Mouse (Mus musculus) liver, embryonic 11.5 days (tissue): ENCODE measurements around the gene Sprr1b. TPM values are rescaled to one million over a fixed set of nuclear protein-coding genes. Genes with fewer than 3 reads are reported as not detected.
"Not testable (repeated sequence)": the region's sequence is repeated elsewhere in the genome, so short reads cannot be mapped to it uniquely, and the experiment has no call there.

Experiments used
- ATAC-seq: fragments of 200-750 bp; cut with Nextera tagmentation; replicated peaks from 2 replicates; pipeline ENCODE4 v1.8.0; 2017; ENCODE audit warnings: moderate number of reproducible peaks, mild to moderate bottlenecking, moderate TSS enrichment, moderate library complexity; ENCODE audit not compliant: low FRiP score
- DNase-seq: peaks from one replicate; pipeline ENCODE4 v3.0.0-alpha.2; 2017; ENCODE audit warnings: low spot score
- H3K27ac ChIP-seq: fragments of 300-500 bp; sonication (generic); 2 replicates; pipeline ENCODE4 v1.5.1; 2014; ENCODE audit warnings: mild to moderate bottlenecking, low read depth, low read length, control low read depth
- H3K27me3 ChIP-seq: fragments of 300-500 bp; sonication (generic); replicated peaks from 2 replicates; pipeline ENCODE4 v1.6.1; 2014; ENCODE audit warnings: low read length, mixed read lengths; ENCODE audit not compliant: control insufficient read depth, insufficient read depth
- H3K36me3 ChIP-seq: fragments of 300-500 bp; sonication (generic); 2 replicates; pipeline ENCODE4 v1.6.1; 2014; ENCODE audit warnings: mild to moderate bottlenecking, low read length, moderate library complexity, mixed read lengths; ENCODE audit not compliant: control insufficient read depth, insufficient read depth
- H3K4me1 ChIP-seq: fragments of 300-500 bp; sonication (generic); replicated peaks from 2 replicates; pipeline ENCODE4 v1.6.1; 2014; ENCODE audit warnings: low read length, mixed read lengths; ENCODE audit not compliant: control insufficient read depth, insufficient read depth
- H3K4me2 ChIP-seq: fragments of 300-500 bp; sonication (generic); 2 replicates; pipeline ENCODE4 v1.6.1; 2014; ENCODE audit warnings: mild to moderate bottlenecking, control low read depth, moderate library complexity
- H3K4me3 ChIP-seq: fragments of 300-500 bp; sonication (generic); 2 replicates; pipeline ENCODE4 v1.5.1; 2014; ENCODE audit warnings: low read depth, low read length, control low read depth
- H3K9ac ChIP-seq: fragments of 300-500 bp; sonication (generic); 2 replicates; pipeline ENCODE4 v1.6.1; 2014; ENCODE audit warnings: low read depth, low read length, control low read depth
- H3K9me3 ChIP-seq: fragments of 300-500 bp; sonication (generic); 2 replicates; pipeline ENCODE4 v1.6.1; 2016; ENCODE audit warnings: low read length, inconsistent platforms, mixed read lengths; ENCODE audit not compliant: control insufficient read depth
- WGBS: fragments of 180-500 bp; shearing (Covaris S2); extraction: QIAGEN DNeasy Blood & Tissue Kit; methylation state at CpG from one replicate; pipeline ENCODE4 v1.1.7; 2014; 5-methylcytosine and 5-hydroxymethylcytosine counted together
- polyA plus RNA-seq: library from polyadenylated mRNA; unstranded; fragments of >200 nt; fragmentation: Nextera tagmentation; extraction: Ambion mirVana; gene quantifications from 2 replicates; pipeline ENCODE4 v1.2.1, GENCODE M21; 2014

The Sprr1b gene
- not detected in 2 replicates for polyA plus RNA-seq

DNA sequence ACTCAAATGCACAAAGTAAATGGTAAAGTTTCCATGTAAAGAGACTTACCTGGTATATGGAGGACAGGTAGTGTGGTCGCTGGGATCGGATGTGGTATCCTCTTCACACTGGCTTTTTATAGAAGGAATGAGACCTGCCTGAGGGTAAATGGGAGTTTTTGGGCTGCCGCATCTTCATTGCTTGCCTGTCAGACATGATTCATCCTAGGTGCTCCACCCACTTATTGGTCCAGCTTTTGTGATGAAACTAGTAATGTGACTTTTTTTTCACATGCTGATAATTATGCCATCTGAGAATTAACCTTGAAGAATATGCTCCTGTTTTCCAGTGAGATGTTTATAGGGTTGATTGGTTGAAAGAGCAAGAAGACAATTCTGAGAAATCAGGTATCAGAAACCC, at the start of gene Sprr1b:
TSS of gene Sprr1b (minus strand) at position 101 of the 400 bp plus-strand sequence.
- H3K4me3 ChIP-seq = no peak within 1 kb of the TSS
- no peaks in the 10 kb centered on the region for H3K4me1 ChIP-seq
- no peaks in the 10 kb centered on the region for H3K27me3 ChIP-seq
- no peak within 1 kb of the TSS for H3K4me2 ChIP-seq
- DNase-seq = no peak
- WGBS = 85% methylated on average over 3 of the region's 3 CpGs
- no peaks in the 10 kb centered on the region for H3K9me3 ChIP-seq
- no peak within 1 kb of the TSS for H3K27ac ChIP-seq
- H3K36me3 ChIP-seq = no peaks in the 10 kb centered on the region
- ATAC-seq = no peak
- H3K9ac ChIP-seq = no peak within 1 kb of the TSS

DNA sequence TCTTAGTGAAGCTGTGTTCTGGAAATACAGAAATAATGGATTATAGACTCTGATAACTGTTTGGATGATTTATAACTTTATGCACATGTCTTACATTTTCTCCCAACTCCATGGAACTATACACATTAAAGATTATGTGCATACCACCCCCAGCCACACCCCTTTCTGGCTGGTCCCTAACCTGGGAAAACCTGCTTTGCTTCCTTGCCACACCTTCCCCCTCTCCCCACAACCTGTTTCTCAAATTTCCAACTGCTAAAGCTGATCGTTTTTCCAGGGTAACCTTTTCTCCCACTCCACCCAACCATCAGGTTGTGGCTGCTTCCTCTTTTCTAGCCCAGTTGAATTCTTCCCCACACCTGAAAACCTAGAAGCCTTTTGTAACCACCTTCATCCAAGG, 47.7 kb upstream of the Sprr1b start:
- Histone ChIP-seq H3K4me3 (no peak overlapping the region), H3K27ac (no peak overlapping the region), H3K4me1 (no peaks in the 10 kb centered on the region), H3K4me2 (no peak overlapping the region), H3K36me3 (no peaks in the 10 kb centered on the region), H3K9me3 (no peaks in the 10 kb centered on the region), H3K9ac (no peak overlapping the region), H3K27me3 (no peaks in the 10 kb centered on the region)
- WGBS = 23% methylated on average over 1 of the region's 1 CpGs
- no peak for ATAC-seq
- no peak for DNase-seq

DNA sequence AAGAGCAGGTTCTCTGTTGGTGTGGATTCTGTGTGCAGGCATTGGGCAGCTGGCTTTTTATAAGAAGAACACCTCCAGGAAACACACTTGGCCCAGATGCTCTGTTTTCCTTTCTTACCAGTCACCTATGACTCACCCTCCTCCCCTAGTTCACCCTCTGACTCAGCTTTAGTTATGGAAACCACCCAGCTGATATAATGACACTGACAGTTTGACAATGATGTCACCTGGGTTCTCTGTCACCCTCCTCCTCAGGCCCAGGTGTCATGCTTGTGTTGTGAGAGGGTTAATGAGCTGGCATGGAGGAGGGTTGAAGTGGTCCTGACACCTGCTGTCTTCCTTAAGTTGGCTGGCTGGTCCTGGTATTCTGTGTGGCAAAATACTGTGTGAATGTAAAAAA, 47.3 kb upstream of the Sprr1b start, which contains the start of gene Sprr1a:
TSS of gene Sprr1a (minus strand) at position 33 of the 400 bp plus-strand sequence.
- no peak within 1 kb of the TSS for H3K27ac ChIP-seq
- H3K4me3 ChIP-seq = no peak within 1 kb of the TSS
- H3K4me2 ChIP-seq = no peak within 1 kb of the TSS
- no peaks in the 10 kb centered on the region for H3K27me3 ChIP-seq
- H3K9ac ChIP-seq = no peak within 1 kb of the TSS
- no peak for DNase-seq
- ATAC-seq = no peak
- H3K36me3 ChIP-seq = no peaks in the 10 kb centered on the region
- H3K9me3 ChIP-seq = no peaks in the 10 kb centered on the region
- no peaks in the 10 kb centered on the region for H3K4me1 ChIP-seq

DNA sequence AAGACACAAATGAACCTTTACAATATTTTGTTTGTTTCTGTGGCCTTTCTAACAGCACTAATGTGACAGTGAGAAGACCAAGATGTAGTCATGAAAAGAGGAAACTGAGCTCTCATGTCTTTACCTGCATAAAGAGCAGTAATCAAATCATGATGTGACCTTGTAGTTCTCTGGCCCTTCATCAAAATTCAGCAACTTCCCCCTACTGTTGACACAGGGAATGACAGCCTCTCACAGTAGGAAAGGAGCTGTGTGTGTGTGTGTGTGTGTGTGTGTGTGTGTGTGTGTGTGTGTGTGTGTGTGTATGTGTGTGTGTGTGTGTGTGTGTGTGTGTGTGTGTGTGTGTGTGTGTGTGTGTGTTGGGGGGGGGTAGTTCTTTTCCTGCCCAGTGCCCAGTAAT, 42.7 kb upstream of the Sprr1b start:
- DNase-seq, ATAC-seq, H3K27ac ChIP-seq, H3K4me3 ChIP-seq, H3K9me3 ChIP-seq, H3K36me3 ChIP-seq, H3K27me3 ChIP-seq, H3K4me1 ChIP-seq, H3K9ac ChIP-seq, H3K4me2 ChIP-seq: not testable (repeated sequence)

DNA sequence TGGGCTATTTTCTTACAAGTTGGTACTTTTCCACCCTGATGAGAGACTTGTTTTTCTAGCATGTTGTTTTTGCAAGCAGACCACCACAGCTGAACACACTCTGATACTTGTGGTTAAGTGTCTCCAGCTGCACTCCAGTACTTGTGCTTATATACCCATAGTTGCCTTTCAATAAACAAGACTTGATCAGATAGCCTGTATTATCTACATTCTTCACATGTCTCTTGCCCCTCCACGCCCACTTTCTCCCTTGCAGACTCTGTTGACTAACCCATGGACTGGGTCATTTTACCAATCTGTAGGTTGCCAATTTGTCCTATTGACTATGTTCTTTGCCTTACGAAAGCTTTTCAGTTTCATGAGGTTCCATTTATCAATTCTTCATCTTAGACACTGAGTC, 31.5 kb upstream of the Sprr1b start:
- Histone ChIP-seq H3K4me3 (no peak overlapping the region), H3K36me3 (no peaks in the 10 kb centered on the region), H3K4me1 (no peaks in the 10 kb centered on the region), H3K9ac (no peak overlapping the region), H3K9me3 (no peaks in the 10 kb centered on the region), H3K27me3 (no peaks in the 10 kb centered on the region), H3K4me2 (no peak overlapping the region), H3K27ac (no peak overlapping the region)
- DNase-seq = no peak
- peak; percentile 64 for ATAC-seq
- 64% methylated on average over 2 of the region's 2 CpGs for WGBS

DNA sequence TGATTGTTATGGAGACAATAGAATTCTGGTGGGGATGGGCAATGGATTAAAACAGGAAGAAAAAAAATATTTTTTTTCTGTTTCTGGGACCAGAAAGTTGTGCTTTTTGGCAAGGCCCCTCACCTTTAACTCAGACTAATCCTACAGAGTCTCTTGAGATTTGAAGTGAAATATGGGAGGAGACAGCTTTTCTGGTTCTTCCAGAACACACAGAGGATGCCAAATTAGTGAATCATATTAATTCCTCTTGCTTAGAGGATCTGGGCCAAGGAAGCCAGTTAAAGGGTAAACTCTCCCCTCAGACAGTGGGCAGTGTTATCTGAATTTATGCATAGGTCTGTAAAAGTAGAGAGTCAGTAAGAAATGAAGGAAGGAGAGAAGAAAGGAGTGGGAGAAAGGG, 28.8 kb upstream of the Sprr1b start:
- H3K27ac ChIP-seq = no peak overlapping the region
- no peaks in the 10 kb centered on the region for H3K4me1 ChIP-seq
- H3K27me3 ChIP-seq = no peaks in the 10 kb centered on the region

DNA sequence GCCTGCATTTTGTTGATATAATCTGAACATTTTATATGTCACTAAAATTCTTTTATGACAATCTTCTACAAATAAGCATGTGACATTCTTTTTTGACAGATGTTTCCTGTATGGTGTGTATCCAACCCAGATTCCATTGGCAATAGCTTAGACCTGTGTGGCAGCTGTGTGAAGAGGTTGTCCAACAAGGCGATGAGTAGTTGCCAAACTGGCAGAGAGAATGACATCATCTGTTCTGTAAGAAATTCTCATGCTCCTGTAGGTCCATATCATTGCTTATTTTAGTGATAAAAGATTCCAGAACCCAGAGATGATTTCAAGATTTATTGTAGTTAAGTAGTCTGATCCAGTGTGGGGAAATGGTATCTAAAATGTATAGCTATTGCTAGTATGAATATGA, 28.0 kb upstream of the Sprr1b start:
- H3K9ac ChIP-seq = no peak overlapping the region
- no peaks in the 10 kb centered on the region for H3K27me3 ChIP-seq
- ATAC-seq = no peak
- no peak overlapping the region for H3K27ac ChIP-seq
- 80% methylated on average over 1 of the region's 1 CpGs for WGBS
- DNase-seq = no peak
- H3K9me3 ChIP-seq = no peaks in the 10 kb centered on the region
- H3K4me1 ChIP-seq = no peaks in the 10 kb centered on the region
- H3K4me3 ChIP-seq = no peak overlapping the region
- no peak overlapping the region for H3K4me2 ChIP-seq
- H3K36me3 ChIP-seq = no peaks in the 10 kb centered on the region

More for the DNA sequence above, 28.8 kb upstream of the Sprr1b start:
- ATAC-seq (no peak), DNase-seq (no peak)
- Histone ChIP-seq H3K36me3 (no peaks in the 10 kb centered on the region), H3K9me3 (no peaks in the 10 kb centered on the region), H3K9ac (no peak overlapping the region), H3K4me2 (no peak overlapping the region), H3K4me3 (no peak overlapping the region)

DNA sequence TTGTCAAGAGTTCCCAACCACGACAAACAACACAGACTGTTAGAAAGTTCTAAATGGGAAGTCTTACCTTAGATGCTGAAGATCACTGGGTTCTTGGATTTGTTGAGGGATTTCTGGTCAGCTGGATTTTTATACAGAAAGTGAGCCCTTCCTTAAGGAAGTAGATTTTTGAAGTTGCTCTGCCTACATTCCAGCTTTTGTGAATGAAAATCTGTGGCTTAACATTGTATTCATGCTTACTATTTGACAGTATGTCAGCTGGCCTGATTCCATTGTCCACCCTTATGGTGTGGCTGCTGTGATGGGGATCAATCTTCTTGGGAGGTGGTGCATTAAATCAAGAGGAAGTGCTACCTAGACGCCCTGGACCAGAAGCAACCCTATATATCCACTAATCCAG, 20.0 kb upstream of the Sprr1b start, which contains the start of gene Sprr3:
TSS of gene Sprr3 (minus strand) at position 101 of the 400 bp plus-strand sequence.
- no peak for ATAC-seq
- Histone ChIP-seq H3K4me1 (no peaks in the 10 kb centered on the region), H3K36me3 (no peaks in the 10 kb centered on the region), H3K9ac (no peak within 1 kb of the TSS), H3K4me2 (no peak within 1 kb of the TSS), H3K9me3 (no peaks in the 10 kb centered on the region), H3K4me3 (no peak within 1 kb of the TSS), H3K27ac (no peak within 1 kb of the TSS), H3K27me3 (no peaks in the 10 kb centered on the region)
- 59% methylated on average over 2 of the region's 2 CpGs for WGBS
- no peak for DNase-seq

DNA sequence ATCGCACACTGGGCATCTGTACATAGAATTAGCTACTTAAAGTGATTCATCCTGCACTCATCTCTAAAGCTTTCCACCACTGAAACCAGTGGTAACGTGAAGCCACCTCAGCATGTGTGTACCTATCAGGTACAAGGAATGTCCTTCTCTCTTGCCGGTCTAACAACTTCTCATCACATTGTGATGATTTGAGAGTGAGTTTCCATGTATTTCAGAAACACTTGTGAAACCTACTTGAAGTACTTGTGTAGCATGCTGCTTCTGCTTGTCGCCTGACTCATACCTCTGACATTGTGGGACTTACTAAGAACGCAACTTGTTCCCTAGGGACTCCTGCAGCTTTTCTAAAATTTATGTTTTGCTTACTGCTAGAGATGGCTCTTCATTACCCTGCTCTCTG, 16.6 kb upstream of the Sprr1b start:
- no peak overlapping the region for H3K4me2 ChIP-seq
- WGBS = 87% methylated on average over 5 of the region's 5 CpGs

More for the DNA sequence above, 16.6 kb upstream of the Sprr1b start:
- ATAC-seq (no peak), DNase-seq (no peak)
- H3K4me1 ChIP-seq = no peaks in the 10 kb centered on the region
- H3K27ac ChIP-seq = no peak overlapping the region
- H3K9ac ChIP-seq = no peak overlapping the region
- no peak overlapping the region for H3K4me3 ChIP-seq
- H3K27me3 ChIP-seq = no peaks in the 10 kb centered on the region
- no peaks in the 10 kb centered on the region for H3K36me3 ChIP-seq
- no peaks in the 10 kb centered on the region for H3K9me3 ChIP-seq
